Mouse (Mus musculus): ENCODE measurements at regions not wholly inside any gene's neighbourhood (a gene's known extent, or its start where the extent isn't known, plus 50 kb on each side); places are given as distances from the start of the nearest gene placed in this dataset.

GRCm38 (mm10) chr16:21327969-21328368 lies 94.9 kb upstream of the Vps8 start:
- TF ChIP-seq POLR2A (IDR thresholded peaks at IDR 0.05; ENCODE audit: extremely low read depth, insufficient read depth, low read length) (no peak), CTCF (IDR thresholded peaks at IDR 0.05; ENCODE audit: low read depth, low read length) (no peak)
